ENCODE assay signal across 8 mouse cellular contexts in genomic region chr2:18587746-18588231, GRCm38 (mm10).
DNase-seq lines count a peak whose midpoint lies in the region; ATAC-seq and TF ChIP-seq lines count a peak whose summit lies in the region.

No protein-coding gene starts in this region.

- H3K4me2 ChIP-seq in kidney, postnatal 0 days (ENCODE audit: low read length), result peak overlapping the region; percentile 53
- peak overlapping the region; percentile 63 for H3K4me2 ChIP-seq in midbrain, embryonic 11.5 days

- no peaks in the 10 kb centered on the region for H3K36me3 ChIP-seq in erythroblast, embryonic 14.5 days (ENCODE audit: control insufficient read depth)
- no peaks in the 10 kb centered on the region for H3K36me3 ChIP-seq in kidney, postnatal 0 days (ENCODE audit: insufficient read depth, low read length)
- no peaks in the 10 kb centered on the region for H3K36me3 ChIP-seq in midbrain, embryonic 11.5 days (ENCODE audit: control insufficient read depth, insufficient read depth, low read length)

- peak overlapping the region; percentile 68 for H3K4me3 ChIP-seq in erythroblast, embryonic 14.5 days (replicated peaks)
- H3K4me3 ChIP-seq in kidney, postnatal 0 days (replicated peaks; ENCODE audit: low read depth, low read length), result peak overlapping the region; percentile 47
- H3K4me3 ChIP-seq in midbrain, embryonic 11.5 days (ENCODE audit: low read depth, low read length), result peak overlapping the region; percentile 55

- peaks cover 17% of the 10 kb centered on the region for H3K4me1 ChIP-seq in erythroblast, embryonic 14.5 days (ENCODE audit: control insufficient read depth)
- H3K4me1 ChIP-seq in kidney, postnatal 0 days (replicated peaks; ENCODE audit: insufficient read depth, low read length), result no peaks in the 10 kb centered on the region
- 0 out of 2 replicates have a peak, but pooled peaks cover 2% of the 10 kb centered on the region for H3K4me1 ChIP-seq in midbrain, embryonic 11.5 days (ENCODE audit: control insufficient read depth, insufficient read depth, low read length)

- no peak for TF ChIP-seq CTCF in kidney, postnatal 0 days (IDR thresholded peaks at IDR 0.05; ENCODE audit: low read depth)

- under 1% methylated on average over 16 of the region's 16 CpGs for WGBS in kidney, postnatal 0 days
- WGBS in midbrain, embryonic 11.5 days, result under 1% methylated on average over 16 of the region's 16 CpGs

- no peak for ATAC-seq in erythroblast, adult 5-6 weeks (replicated peaks; ENCODE audit: low FRiP score, poor library complexity, severe bottlenecking)
- ATAC-seq in kidney, postnatal 0 days (replicated peaks; ENCODE audit: low FRiP score, low read depth), result no peak
- ATAC-seq in midbrain, embryonic 11.5 days (ENCODE audit: low FRiP score), result peak; percentile 3; the same call in 1 of the 2 replicates

- H3K9me3 ChIP-seq in erythroblast, embryonic 14.5 days (ENCODE audit: control insufficient read depth, low read length), result no peaks in the 10 kb centered on the region
- no peaks in the 10 kb centered on the region for H3K9me3 ChIP-seq in kidney, postnatal 0 days (replicated peaks; ENCODE audit: low read length)
- H3K9me3 ChIP-seq in midbrain, embryonic 11.5 days (ENCODE audit: control insufficient read depth, low read length), result no peaks in the 10 kb centered on the region

- no peaks in the 10 kb centered on the region; the same call in 1 of the 2 replicates for H3K27me3 ChIP-seq in erythroblast, embryonic 14.5 days (ENCODE audit: control insufficient read depth)
- H3K27me3 ChIP-seq in kidney, postnatal 0 days (ENCODE audit: insufficient read depth, low read length), result no peaks in the 10 kb centered on the region
- H3K27me3 ChIP-seq in midbrain, embryonic 11.5 days (ENCODE audit: control insufficient read depth, insufficient read depth, low read length), result no peaks in the 10 kb centered on the region

- peak overlapping the region; percentile 45; the same call in 1 of the 2 replicates for H3K9ac ChIP-seq in kidney, postnatal 0 days (ENCODE audit: low read depth, low read length)
- peak overlapping the region; percentile 47 for H3K9ac ChIP-seq in midbrain, embryonic 11.5 days (ENCODE audit: low read length)

- H3K27ac ChIP-seq in kidney, postnatal 0 days, result no peak overlapping the region
- H3K27ac ChIP-seq in midbrain, embryonic 11.5 days (ENCODE audit: low read depth, low read length), result no peak overlapping the region

- DNase-seq in Muller cell, postnatal 12 days (ENCODE audit: inconsistent ontology term), result peak; percentile 49
- peak; percentile 69 for DNase-seq in forelimb bud, embryonic 11.5 days (ENCODE audit: low read depth, low spot score)
- peak; percentile 53 for DNase-seq in kidney, postnatal 0 days (ENCODE audit: low spot score)
- peak; percentile 96 for DNase-seq in midbrain, embryonic 11.5 days (ENCODE audit: low spot score, missing footprints)
- no peak for DNase-seq in ovary, adult 18-20 months (ENCODE audit: low spot score)
- DNase-seq in adrenal gland, postnatal 25 days, result no peak

Comparison
In these comparisons a context has a peak if more than half of its experiments do, and no peak if none do; other contexts are left out.
1. DNase-seq: peak in Muller cell, postnatal 12 days (single experiment), forelimb bud, embryonic 11.5 days (single experiment), kidney, postnatal 0 days (single experiment) and midbrain, embryonic 11.5 days (single experiment); none in ovary, adult 18-20 months (single experiment) and adrenal gland, postnatal 25 days (single experiment).
2. Peak in every context shown above with its lines, with median percentiles within 50 percentile points of each other: H3K4me3 ChIP-seq.